Mouse (Mus musculus) cortical plate, adult 2 months (tissue): ENCODE measurements around the gene Sctr. TPM values are rescaled to one million over a fixed set of nuclear protein-coding genes. Genes with fewer than 3 reads are reported as not detected.
A peak's percentile ranks its signal among the peaks of the same experiment; 100 is the strongest.

Experiments used
- H3K27ac ChIP-seq: fragments of 200-500 bp; 2 replicates; pipeline ENCODE4 v1.5.1; 2012; ENCODE audit warnings: low read length, control low read depth, inconsistent platforms; ENCODE audit not compliant: insufficient read depth
- H3K4me1 ChIP-seq: fragments of 200-500 bp; 2 replicates; pipeline ENCODE4 v1.6.1; 2011; ENCODE audit warnings: low read length; ENCODE audit not compliant: control insufficient read depth, insufficient read depth
- H3K4me3 ChIP-seq: fragments of 200-500 bp; 2 replicates; pipeline ENCODE4 v1.5.1; 2011; ENCODE audit warnings: mild to moderate bottlenecking, low read length, control low read depth; ENCODE audit not compliant: insufficient read depth
- CTCF ChIP-seq: fragments of 200-500 bp; IDR thresholded peaks from 2 replicates; pipeline ENCODE4 v1.5.1; 2011; ENCODE audit warnings: mild to moderate bottlenecking, control low read depth, low read length; ENCODE audit not compliant: insufficient read depth; ENCODE audit errors: extremely low read depth
- POLR2A ChIP-seq: fragments of 200-500 bp; IDR thresholded peaks from 2 replicates; pipeline ENCODE4 v1.6.1; 2011; ENCODE audit warnings: mild to moderate bottlenecking, low read length, control low read depth; ENCODE audit not compliant: insufficient read depth; ENCODE audit errors: extremely low read depth
- polyA plus RNA-seq: library from polyadenylated mRNA; depleted of rRNA; stranded (reverse); fragments of >200 nt; gene quantifications from 2 replicates; pipeline ENCODE4 v1.2.3, GENCODE M21; 2012; rRNA removed

Sctr gene
- polyA plus RNA-seq, 1 experiment = 0.73 TPM

GRCm38 (mm10) chr1:120098327-120098726 lies 91.6 kb downstream of the Sctr start:
- Histone ChIP-seq H3K4me1 (no peaks in the 10 kb centered on the region), H3K27ac (no peak overlapping the region)
- TF ChIP-seq CTCF = peak; percentile 70
- TF ChIP-seq POLR2A = no peak

GRCm38 (mm10) chr1:120099483-120099882 lies 92.8 kb downstream of the Sctr start:
- H3K4me3 ChIP-seq = no peak overlapping the region
- no peak overlapping the region for H3K27ac ChIP-seq
- no peaks in the 10 kb centered on the region for H3K4me1 ChIP-seq
- TF ChIP-seq POLR2A (no peak), CTCF (no peak)

More at GRCm38 (mm10) chr1:120098327-120098726, 91.6 kb downstream of the Sctr start:
- H3K4me3 ChIP-seq = no peak overlapping the region

- no peak overlapping the region for H3K27ac ChIP-seq
- H3K4me3 ChIP-seq = no peak overlapping the region
- TF ChIP-seq CTCF (no peak), POLR2A (no peak)
- no peaks in the 10 kb centered on the region for H3K4me1 ChIP-seq
Measured at GRCm38 (mm10) chr1:120100456-120101226, 93.9 kb downstream of the Sctr start.

GRCm38 (mm10) chr1:120101227-120101609 lies 94.5 kb downstream of the Sctr start:
- Histone ChIP-seq H3K4me3 (no peak overlapping the region), H3K27ac (no peak overlapping the region), H3K4me1 (no peaks in the 10 kb centered on the region)
- no peak for TF ChIP-seq POLR2A
- no peak for TF ChIP-seq CTCF

GRCm38 (mm10) chr1:120105556-120105959 lies 98.9 kb downstream of the Sctr start:
- Histone ChIP-seq H3K27ac (no peak overlapping the region), H3K4me3 (no peak overlapping the region), H3K4me1 (no peaks in the 10 kb centered on the region)
- no peak for TF ChIP-seq POLR2A
- no peak for TF ChIP-seq CTCF

GRCm38 (mm10) chr1:120109741-120110432 lies 103.2 kb downstream of the Sctr start:
- TF ChIP-seq CTCF = no peak
- TF ChIP-seq POLR2A = no peak
- Histone ChIP-seq H3K4me1 (no peaks in the 10 kb centered on the region), H3K4me3 (no peak overlapping the region)

GRCm38 (mm10) chr1:120111766-120112165 lies 105.1 kb downstream of the Sctr start:
- no peak overlapping the region for H3K4me3 ChIP-seq
- H3K27ac ChIP-seq = no peak overlapping the region
- no peak for TF ChIP-seq CTCF
- TF ChIP-seq POLR2A = no peak
- no peaks in the 10 kb centered on the region for H3K4me1 ChIP-seq

More at GRCm38 (mm10) chr1:120109741-120110432, 103.2 kb downstream of the Sctr start:
- H3K27ac ChIP-seq = no peak overlapping the region

- Histone ChIP-seq H3K4me3 (no peak overlapping the region), H3K27ac (no peak overlapping the region), H3K4me1 (no peaks in the 10 kb centered on the region)
- no peak for TF ChIP-seq POLR2A
- no peak for TF ChIP-seq CTCF
Measured at GRCm38 (mm10) chr1:120112251-120113187, 105.8 kb downstream of the Sctr start.

Other genes with a start within 250 kb of the Sctr start
- 20.1 and 20.4 TPM in 2 replicates for gene Ptpn4, start 169.3 kb upstream of the Sctr start, polyA plus RNA-seq
- 6.2 and 6.8 TPM in 2 replicates for gene Tmem177, start 93.7 kb upstream of the Sctr start, polyA plus RNA-seq
- gene Cfap221, start 9.7 kb upstream of the Sctr start, polyA plus RNA-seq = 0.13 and 0.40 TPM in 2 replicates
- gene Tmem37, start 67.2 kb downstream of the Sctr start, polyA plus RNA-seq = 2.9 and 3.0 TPM in 2 replicates
- 512 and 579 TPM in 2 replicates for gene Dbi, start 114.2 kb downstream of the Sctr start, polyA plus RNA-seq
- gene 3110009E18Rik, start 114.3 kb downstream of the Sctr start, polyA plus RNA-seq = 5.2 TPM in 2 replicates